Mouse (Mus musculus) stomach, embryonic 16.5 days (tissue): Measurements from ENCODE around the gene Fxyd3. TPM values are rescaled to one million over a fixed set of nuclear protein-coding genes. Genes with fewer than 3 reads are reported as not detected.

Experiments used
- ATAC-seq: fragments of 200-750 bp; cut with Nextera tagmentation; 2 replicates; pipeline ENCODE4 v1.8.0; 2017; ENCODE audit warnings: moderate number of reproducible peaks, moderate TSS enrichment; ENCODE audit not compliant: insufficient read depth, low FRiP score
- H3K27ac ChIP-seq: fragments of 300-500 bp; sonication (generic); 2 replicates; pipeline ENCODE4 v1.5.1; 2014; ENCODE audit warnings: low read length
- H3K27me3 ChIP-seq: fragments of 300-500 bp; sonication (generic); 2 replicates; pipeline ENCODE4 v1.6.1; 2014; ENCODE audit warnings: low read length, control low read depth, mixed read lengths; ENCODE audit not compliant: control insufficient read depth, insufficient read depth
- H3K36me3 ChIP-seq: fragments of 300-500 bp; sonication (generic); 2 replicates; pipeline ENCODE4 v1.6.1; 2014; ENCODE audit warnings: low read length; ENCODE audit not compliant: control insufficient read depth, insufficient read depth
- H3K4me1 ChIP-seq: fragments of 300-500 bp; sonication (generic); 2 replicates; pipeline ENCODE4 v1.6.1; 2014; ENCODE audit warnings: low read length, control low read depth, mixed read lengths; ENCODE audit not compliant: control insufficient read depth, insufficient read depth
- H3K4me2 ChIP-seq: fragments of 300-500 bp; sonication (generic); 2 replicates; pipeline ENCODE4 v1.6.1; 2014; ENCODE audit warnings: low read depth, low read length, mixed read lengths
- H3K4me3 ChIP-seq: fragments of 300-500 bp; sonication (generic); replicated peaks from 2 replicates; pipeline ENCODE4 v1.5.1; 2014; ENCODE audit warnings: mild to moderate bottlenecking, low read length
- H3K9ac ChIP-seq: fragments of 300-500 bp; sonication (generic); 2 replicates; pipeline ENCODE4 v1.6.1; 2014; ENCODE audit warnings: low read length
- H3K9me3 ChIP-seq: fragments of 300-500 bp; sonication (generic); replicated peaks from 2 replicates; pipeline ENCODE4 v1.6.1; 2016; ENCODE audit warnings: low read length, control low read depth; ENCODE audit not compliant: control insufficient read depth
- WGBS: fragments of 180-500 bp; shearing (Covaris S2); extraction: QIAGEN DNeasy Blood & Tissue Kit; methylation state at CpG from one replicate; pipeline ENCODE4 v1.1.7; 2014; 5-methylcytosine and 5-hydroxymethylcytosine counted together
- polyA plus RNA-seq: library from polyadenylated mRNA; unstranded; fragments of >200 nt; fragmentation: Nextera tagmentation; extraction: Ambion mirVana; gene quantifications from 2 replicates; pipeline ENCODE4 v1.2.1, GENCODE M21; 2015

The Fxyd3 gene
- polyA plus RNA-seq, 1 experiment from 2014 or later = 497 TPM

DNA sequence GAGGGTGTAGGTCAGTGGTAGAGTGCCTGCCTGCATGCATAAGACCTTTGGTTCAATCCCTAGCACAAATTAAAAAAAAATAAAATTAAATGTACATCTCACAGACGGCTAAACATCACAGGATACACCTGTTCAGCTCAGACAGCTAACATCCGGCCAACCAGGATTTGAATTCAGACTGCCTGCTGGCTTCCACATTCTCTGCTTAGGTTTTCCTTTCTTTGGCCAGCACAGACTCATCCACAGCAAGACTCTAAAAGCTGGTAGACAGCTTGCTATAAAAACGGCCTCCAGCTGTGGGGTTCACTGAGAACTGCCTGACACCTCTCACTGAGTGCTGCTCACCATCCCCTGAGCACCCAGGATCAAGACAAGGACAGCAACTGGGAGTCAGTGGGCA, 29.7 kb upstream of the Fxyd3 start:
- Histone ChIP-seq H3K4me2 (no peak overlapping the region), H3K36me3 (no peaks in the 10 kb centered on the region), H3K9ac (no peak overlapping the region), H3K4me1 (no peaks in the 10 kb centered on the region), H3K27ac (no peak overlapping the region), H3K4me3 (no peak overlapping the region), H3K9me3 (no peaks in the 10 kb centered on the region), H3K27me3 (no peaks in the 10 kb centered on the region)
- no peak for ATAC-seq
- 50% methylated on average over 3 of the region's 3 CpGs for WGBS

DNA sequence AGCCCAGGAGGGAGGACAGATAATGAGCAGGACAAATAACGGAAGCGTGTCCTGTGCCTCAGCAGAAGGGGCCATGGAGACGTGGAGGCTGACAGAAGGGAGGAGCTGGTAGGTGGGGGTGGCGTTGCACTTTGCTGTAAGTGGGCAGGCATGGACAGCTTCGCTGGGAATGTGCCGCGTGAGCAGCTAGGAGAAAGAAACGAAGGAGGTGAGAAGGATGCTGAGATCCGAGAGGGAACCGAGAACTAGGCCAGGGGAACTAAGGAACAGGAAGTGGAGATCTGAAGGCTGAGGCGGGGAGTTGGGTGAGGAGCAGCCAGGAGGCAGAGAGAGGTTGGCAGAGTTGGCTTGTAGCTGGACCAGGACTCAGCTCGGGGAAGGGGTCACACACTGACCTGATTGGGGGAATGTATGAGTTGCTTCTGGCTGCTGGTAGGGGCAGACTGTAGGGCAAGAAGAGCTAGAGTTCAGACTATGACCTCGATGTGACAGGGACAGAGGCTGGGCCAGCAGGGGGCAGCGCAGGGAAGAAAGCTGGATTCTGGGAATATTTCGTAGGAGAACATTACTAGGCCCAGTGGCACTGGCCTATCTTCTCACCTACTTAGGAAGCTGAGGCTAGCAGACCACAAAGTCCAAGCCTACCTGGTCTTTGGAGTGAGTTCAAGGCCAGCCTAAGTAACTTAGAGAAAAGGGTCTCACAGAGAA, 28.7 kb upstream of the Fxyd3 start:
- H3K27ac ChIP-seq = no peak overlapping the region
- H3K27me3 ChIP-seq = no peaks in the 10 kb centered on the region
- H3K4me3 ChIP-seq = no peak overlapping the region
- H3K4me1 ChIP-seq = no peaks in the 10 kb centered on the region
- no peaks in the 10 kb centered on the region for H3K9me3 ChIP-seq
- WGBS = 48% methylated on average over 15 of the region's 15 CpGs
- H3K36me3 ChIP-seq = no peaks in the 10 kb centered on the region
- no peak overlapping the region for H3K9ac ChIP-seq
- no peak overlapping the region for H3K4me2 ChIP-seq
- no peak for ATAC-seq

DNA sequence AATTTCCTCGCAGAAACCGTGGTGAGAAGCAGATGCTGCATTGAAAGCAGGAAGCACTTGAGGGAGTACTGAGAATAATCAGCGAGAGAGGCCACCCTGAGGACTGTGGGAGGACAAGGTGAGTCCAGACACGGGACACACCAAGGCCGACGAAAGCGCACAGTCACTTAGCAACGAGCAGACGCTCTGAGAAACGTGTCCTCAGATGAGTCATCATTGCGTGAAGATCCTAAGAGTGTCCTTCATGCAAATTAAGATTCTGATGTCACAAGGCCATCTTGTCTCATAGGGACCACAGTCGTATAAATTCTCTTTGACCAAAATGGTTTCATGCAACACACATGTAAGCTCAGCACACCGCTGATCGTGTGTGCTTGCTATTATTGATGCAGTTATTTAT, 24.3 kb upstream of the Fxyd3 start:
- 77% methylated on average over 14 of the region's 14 CpGs for WGBS
- no peak overlapping the region for H3K4me3 ChIP-seq
- H3K9ac ChIP-seq = no peak overlapping the region
- no peaks in the 10 kb centered on the region for H3K9me3 ChIP-seq
- H3K4me1 ChIP-seq = peaks cover 4% of the 10 kb centered on the region; the same call in 1 of the 2 replicates
- H3K27ac ChIP-seq = no peak overlapping the region
- no peaks in the 10 kb centered on the region for H3K36me3 ChIP-seq
- H3K27me3 ChIP-seq = no peaks in the 10 kb centered on the region
- no peak for ATAC-seq
- no peak overlapping the region for H3K4me2 ChIP-seq

DNA sequence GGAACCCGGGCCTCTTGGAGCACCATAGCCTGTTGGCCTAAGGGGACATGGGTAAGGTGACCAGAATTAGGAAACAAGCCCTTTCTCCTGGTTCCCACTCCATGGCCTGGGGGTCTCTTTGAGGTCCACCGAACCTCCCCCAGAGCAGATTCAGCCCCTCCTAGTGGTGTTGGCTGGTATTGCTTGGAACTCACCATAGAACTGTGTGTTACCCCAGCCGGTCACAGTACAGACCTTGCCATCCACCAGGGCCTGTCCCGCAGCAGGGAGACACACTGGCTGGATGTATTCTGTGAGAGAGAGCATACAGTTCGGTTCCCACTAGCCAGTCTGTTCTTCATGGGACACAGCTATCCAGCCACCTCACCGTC, 23.1 kb upstream of the Fxyd3 start:
- H3K9me3 ChIP-seq = no peaks in the 10 kb centered on the region
- H3K36me3 ChIP-seq = no peaks in the 10 kb centered on the region
- H3K4me3 ChIP-seq = no peak overlapping the region
- no peak overlapping the region for H3K27ac ChIP-seq
- no peak for ATAC-seq
- no peaks in the 10 kb centered on the region for H3K27me3 ChIP-seq
- H3K4me1 ChIP-seq = peaks cover 4% of the 10 kb centered on the region; the same call in 1 of the 2 replicates
- WGBS = 86% methylated on average over 6 of the region's 6 CpGs
- H3K9ac ChIP-seq = no peak overlapping the region
- no peak overlapping the region for H3K4me2 ChIP-seq

DNA sequence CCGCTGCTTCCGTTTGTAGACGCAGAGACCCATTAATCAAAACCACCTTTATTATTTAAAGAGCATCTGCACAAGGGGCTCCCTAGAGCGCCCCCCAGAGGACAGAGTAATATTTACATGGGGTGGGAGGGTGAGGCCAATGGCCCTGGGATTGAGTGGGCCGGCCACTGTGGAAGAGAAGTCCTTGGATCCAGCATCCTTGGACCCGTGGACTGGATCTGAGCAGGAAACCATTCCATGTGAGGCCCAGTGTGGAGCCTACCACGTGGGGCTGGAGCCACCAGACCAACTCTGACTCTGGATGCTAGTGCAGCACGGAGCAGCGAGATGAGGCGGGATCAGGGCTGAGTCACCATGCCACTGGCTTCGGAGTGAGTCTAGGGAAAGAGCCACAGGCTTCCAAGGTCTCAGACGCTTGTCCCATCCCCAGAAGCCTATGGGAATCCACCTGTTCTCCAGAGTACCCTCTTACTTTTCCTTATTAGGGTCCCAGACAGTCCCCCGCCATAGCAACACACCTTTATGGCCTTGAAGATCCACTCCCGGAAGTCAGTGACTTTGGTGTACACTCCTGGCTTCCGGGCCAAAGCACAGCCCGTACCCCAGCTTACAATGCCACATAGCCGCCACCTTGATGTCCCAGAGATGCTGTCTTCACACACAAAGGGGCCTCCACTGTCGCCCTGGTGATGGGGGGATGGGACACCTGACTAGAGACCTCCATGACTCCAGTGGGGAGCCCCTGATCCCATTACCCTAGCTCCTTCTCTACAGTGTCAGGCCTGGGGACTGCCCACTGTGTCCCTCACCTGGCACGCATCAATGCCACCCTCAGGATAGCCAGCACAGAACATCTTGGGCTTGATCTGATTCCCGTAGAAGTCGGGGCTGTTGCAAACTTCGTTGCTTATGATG, 22.4 kb upstream of the Fxyd3 start:
- Histone ChIP-seq H3K27me3 (no peaks in the 10 kb centered on the region), H3K27ac (no peak overlapping the region), H3K9ac (no peak overlapping the region), H3K4me3 (no peak overlapping the region), H3K36me3 (no peaks in the 10 kb centered on the region), H3K4me1 (peaks cover 4% of the 10 kb centered on the region; the same call in 1 of the 2 replicates), H3K9me3 (no peaks in the 10 kb centered on the region), H3K4me2 (no peak overlapping the region)
- no peak for ATAC-seq
- WGBS = 75% methylated on average over 22 of the region's 22 CpGs

DNA sequence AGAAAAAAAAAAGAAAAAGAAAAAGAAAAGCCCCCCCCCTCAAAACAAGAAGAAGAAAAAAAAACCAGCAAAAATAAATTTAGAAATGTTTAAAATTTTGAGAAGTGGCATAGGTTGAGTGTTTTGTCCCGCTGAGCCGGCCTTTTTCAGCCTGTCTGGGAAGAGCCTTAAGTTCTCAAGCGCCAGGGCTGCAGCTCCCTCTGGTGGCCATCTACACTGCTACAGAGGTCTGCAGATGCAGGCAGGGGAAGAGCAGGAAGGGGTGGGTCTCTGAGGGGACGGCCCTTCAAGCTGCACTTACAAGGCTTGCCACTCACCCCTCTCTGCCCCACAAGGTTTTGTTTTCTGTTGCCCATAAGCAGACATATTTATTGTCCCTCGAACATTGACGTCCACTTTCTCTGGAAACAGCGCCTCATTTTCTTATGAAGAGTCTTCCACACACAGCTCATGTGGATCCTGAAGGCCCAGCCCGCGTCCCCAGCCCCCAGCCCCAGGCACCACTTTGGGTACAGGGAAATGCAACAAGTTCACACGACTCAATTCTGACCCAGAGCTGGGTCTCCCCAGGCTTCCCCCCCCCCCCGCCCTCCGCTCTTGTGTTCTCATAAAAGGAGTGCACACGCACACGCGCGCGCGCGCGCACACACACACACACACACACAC, 21.2 kb upstream of the Fxyd3 start:
- Histone ChIP-seq H3K27ac (no peak overlapping the region), H3K27me3 (no peaks in the 10 kb centered on the region), H3K9ac (peak overlapping the region; percentile 61), H3K4me1 (peaks cover 4% of the 10 kb centered on the region; the same call in 1 of the 2 replicates), H3K4me3 (peak overlapping the region; percentile 33), H3K9me3 (no peaks in the 10 kb centered on the region), H3K4me2 (peak overlapping the region; percentile 55), H3K36me3 (no peaks in the 10 kb centered on the region)
- peak; percentile 95 for ATAC-seq
- WGBS = 43% methylated on average over 19 of the region's 20 CpGs

DNA sequence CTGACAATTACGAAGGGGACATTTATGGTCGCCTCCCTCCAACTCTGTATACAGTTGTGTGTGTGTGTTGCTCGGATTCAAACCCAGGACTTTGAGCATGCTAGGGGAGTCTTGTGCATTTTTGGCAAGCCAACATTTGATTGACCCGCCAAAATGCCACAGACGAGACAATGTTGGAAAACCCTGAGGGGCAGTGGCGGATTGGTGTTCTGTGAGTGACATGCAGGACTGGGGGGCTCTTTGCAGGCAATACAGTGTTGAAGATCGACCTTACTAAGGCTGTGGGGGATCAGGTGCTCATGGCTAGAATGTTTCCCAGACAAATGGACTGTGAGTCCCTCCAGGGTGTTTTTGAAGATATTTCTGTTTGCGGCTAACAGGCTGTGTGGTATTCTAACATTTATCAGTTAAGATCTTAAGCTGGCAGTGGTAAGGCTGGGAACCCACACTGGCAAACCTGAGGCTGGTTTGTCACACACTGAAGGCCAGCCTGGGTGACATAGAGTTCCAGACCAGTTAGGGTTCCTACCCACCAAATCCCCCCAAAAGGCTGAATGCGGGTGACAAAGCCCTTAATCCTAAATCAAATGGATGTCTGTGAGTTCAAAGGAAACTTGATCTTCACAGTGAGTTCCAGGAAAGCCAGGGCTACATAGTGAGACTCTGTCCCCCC, 20.5 kb upstream of the Fxyd3 start:
- Histone ChIP-seq H3K9me3 (no peaks in the 10 kb centered on the region), H3K36me3 (no peaks in the 10 kb centered on the region), H3K4me3 (no peak overlapping the region), H3K9ac (no peak overlapping the region), H3K4me2 (no peak overlapping the region), H3K27me3 (no peaks in the 10 kb centered on the region), H3K27ac (no peak overlapping the region), H3K4me1 (peaks cover 4% of the 10 kb centered on the region; the same call in 1 of the 2 replicates)
- ATAC-seq = no peak
- 73% methylated on average over 9 of the region's 9 CpGs for WGBS

DNA sequence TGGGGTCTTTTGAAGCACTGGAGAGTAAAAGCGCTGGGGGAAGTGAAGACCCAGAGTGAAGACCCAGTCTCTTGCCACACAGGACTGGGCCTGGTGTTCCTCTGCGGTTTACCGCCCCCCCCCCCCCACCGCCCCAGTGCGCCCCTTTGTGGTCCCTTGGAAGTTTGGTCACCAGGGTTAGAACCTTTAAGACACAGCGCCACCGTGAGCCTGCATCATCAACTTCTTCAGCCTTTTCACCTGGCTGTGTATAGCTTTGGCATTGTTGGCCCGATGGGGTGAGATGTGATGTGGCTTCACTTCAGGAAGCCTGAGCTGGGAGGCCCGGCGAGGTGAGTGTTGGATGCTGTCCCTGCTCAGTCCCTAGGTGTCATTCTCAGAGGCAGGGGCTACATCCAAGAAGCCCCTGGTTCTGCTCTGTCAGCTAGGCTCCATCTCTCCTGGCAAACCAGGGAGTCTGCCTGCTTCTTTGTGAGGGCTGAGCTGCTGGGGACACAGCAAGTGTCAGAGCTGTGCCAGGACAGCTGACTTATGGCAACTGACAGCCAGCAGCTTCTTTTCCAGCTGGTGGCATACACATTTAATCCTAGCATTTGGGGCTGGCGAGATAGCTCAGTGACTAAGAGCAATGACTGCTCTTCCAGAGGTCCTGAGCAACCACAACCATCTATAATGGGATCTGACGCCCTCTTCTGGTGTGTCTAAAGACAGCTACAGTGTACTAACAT, 18.4 kb upstream of the Fxyd3 start:
- no peaks in the 10 kb centered on the region for H3K9me3 ChIP-seq
- ATAC-seq = no peak
- no peak overlapping the region for H3K4me2 ChIP-seq
- H3K9ac ChIP-seq = no peak overlapping the region
- no peak overlapping the region for H3K27ac ChIP-seq
- 24% methylated on average over 12 of the region's 12 CpGs for WGBS
- no peaks in the 10 kb centered on the region for H3K27me3 ChIP-seq
- H3K4me3 ChIP-seq = no peak overlapping the region
- H3K4me1 ChIP-seq = peaks cover 4% of the 10 kb centered on the region; the same call in 1 of the 2 replicates
- no peaks in the 10 kb centered on the region for H3K36me3 ChIP-seq
